Mouse (Mus musculus): ENCODE data around the gene Ankrd40.

DNA sequence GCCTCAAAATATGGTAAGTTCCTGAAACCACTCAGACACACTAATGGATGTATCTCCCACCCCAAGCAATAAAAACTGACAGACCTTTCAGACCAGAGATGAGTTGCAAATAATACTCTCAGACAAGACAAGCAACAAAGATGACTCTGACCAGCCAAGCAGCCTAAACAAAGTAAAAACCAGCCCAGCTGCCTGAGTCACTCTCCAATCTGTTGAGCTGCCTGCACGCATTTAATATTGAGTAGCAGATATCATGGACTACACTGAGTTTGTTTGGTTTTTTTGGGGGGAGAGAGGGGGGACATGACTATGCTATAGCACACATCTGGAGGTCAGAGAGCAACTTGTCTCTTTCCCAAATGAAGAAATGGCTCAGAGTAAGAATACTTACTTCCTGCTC, 12.5 kb upstream of the Ankrd40 start:
- TF ChIP-seq CTCF (conservative IDR thresholded peaks at IDR 0.05 in 1 of 2, IDR thresholded peaks at IDR 0.05 in 1 of 2; ENCODE audit: low read depth in 2 of 2, low read length in 2 of 2) = no peak
- no peak for TF ChIP-seq TBP (conservative IDR thresholded peaks at IDR 0.05; ENCODE audit: low read depth, low read length)
- no peak for TF ChIP-seq ZNF384 (IDR thresholded peaks at IDR 0.05; ENCODE audit: low read depth, low read length)
- no peak for TF ChIP-seq TCF12 (IDR thresholded peaks at IDR 0.05; ENCODE audit: low read depth, low read length)
- TF ChIP-seq RAD21 (IDR thresholded peaks at IDR 0.05; ENCODE audit: low read depth, low read length) = no peak
- TF ChIP-seq POLR2A (IDR thresholded peaks at IDR 0.05; ENCODE audit: low read depth, low read length) = no peak
